Comparison of ENCODE assay signal across 14 mouse cellular contexts in genomic region chr5:98651049-98651448, GRCm38 (mm10).
"Had no signal": no experiment of that assay in that cellular context is flagged by ENCODE, and none has a peak within 500 bp of the region (broad histone marks: within the 10 kb centered on the region; RNA-seq: fewer than 3 reads in every experiment).

No protein-coding gene starts in this region.

- H3K4me3 ChIP-seq: hindbrain, embryonic 15.5 days; kidney, embryonic 15.5 days; limb, embryonic 13.5 days; midbrain, embryonic 12.5 days; neural tube, embryonic 13.5 days; stomach, embryonic 15.5 days had no signal

- H3K27me3 ChIP-seq: hindbrain, embryonic 15.5 days; kidney, embryonic 15.5 days; limb, embryonic 13.5 days; midbrain, embryonic 12.5 days; neural tube, embryonic 13.5 days; stomach, embryonic 15.5 days had no signal

- H3K27ac ChIP-seq: hindbrain, embryonic 15.5 days; kidney, embryonic 15.5 days; limb, embryonic 13.5 days; liver, embryonic 14.5 days; midbrain, embryonic 12.5 days; neural tube, embryonic 13.5 days; stomach, embryonic 15.5 days had no signal

- H3K36me3 ChIP-seq: hindbrain, embryonic 15.5 days; kidney, embryonic 15.5 days; limb, embryonic 13.5 days; midbrain, embryonic 12.5 days; neural tube, embryonic 13.5 days; stomach, embryonic 15.5 days had no signal

- DNase-seq: left cerebral cortex, postnatal 4 days; lung, adult 18-20 months; retina, postnatal 1 day; right cerebral cortex, postnatal 4 days; spleen, adult 18-20 months; thymus, postnatal 14 days had no signal

- H3K9me3 ChIP-seq: hindbrain, embryonic 15.5 days; kidney, embryonic 15.5 days; midbrain, embryonic 12.5 days; neural tube, embryonic 13.5 days; stomach, embryonic 15.5 days had no signal

- ATAC-seq: midbrain, embryonic 16.5 days had no signal

- H3K4me2 ChIP-seq: hindbrain, embryonic 15.5 days; kidney, embryonic 15.5 days; limb, embryonic 13.5 days; midbrain, embryonic 12.5 days; neural tube, embryonic 13.5 days; stomach, embryonic 15.5 days had no signal

- H3K9ac ChIP-seq: hindbrain, embryonic 15.5 days; kidney, embryonic 15.5 days; limb, embryonic 13.5 days; liver, embryonic 14.5 days; midbrain, embryonic 12.5 days; neural tube, embryonic 13.5 days; stomach, embryonic 15.5 days had no signal

- H3K4me1 ChIP-seq: hindbrain, embryonic 15.5 days; limb, embryonic 13.5 days; midbrain, embryonic 12.5 days; neural tube, embryonic 13.5 days; stomach, embryonic 15.5 days had no signal
